Mouse (Mus musculus): ENCODE results near the gene Pik3c2g.
A peak's percentile ranks its signal among the peaks of the same experiment; 100 is the strongest.
"Not testable (repeated sequence)": the region's sequence is repeated elsewhere in the genome, so short reads cannot be mapped to it uniquely, and the experiment has no call there.

Gene Pik3c2g

DNA sequence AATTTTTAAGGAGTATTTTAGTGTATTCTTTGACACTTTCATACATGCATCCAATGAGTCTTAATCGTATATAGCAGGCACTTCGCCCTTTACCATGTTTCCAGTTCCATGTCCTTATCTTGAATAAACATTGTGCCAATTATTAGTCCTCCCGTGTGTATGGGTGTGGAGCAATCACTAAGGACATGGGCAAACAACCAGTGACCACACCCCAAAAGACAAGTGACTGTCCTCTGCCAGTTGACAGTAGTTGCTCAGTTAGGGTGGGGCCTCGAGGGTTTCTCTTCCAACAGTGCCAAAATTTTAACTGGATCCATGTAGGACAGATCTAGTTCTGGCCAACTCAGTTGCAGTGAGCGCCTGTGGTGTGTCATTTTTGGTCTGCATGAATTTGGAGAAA lies 341.7 kb downstream of the Pik3c2g start:
- DNase-seq (ENCODE audit: low spot score): no peak

DNA sequence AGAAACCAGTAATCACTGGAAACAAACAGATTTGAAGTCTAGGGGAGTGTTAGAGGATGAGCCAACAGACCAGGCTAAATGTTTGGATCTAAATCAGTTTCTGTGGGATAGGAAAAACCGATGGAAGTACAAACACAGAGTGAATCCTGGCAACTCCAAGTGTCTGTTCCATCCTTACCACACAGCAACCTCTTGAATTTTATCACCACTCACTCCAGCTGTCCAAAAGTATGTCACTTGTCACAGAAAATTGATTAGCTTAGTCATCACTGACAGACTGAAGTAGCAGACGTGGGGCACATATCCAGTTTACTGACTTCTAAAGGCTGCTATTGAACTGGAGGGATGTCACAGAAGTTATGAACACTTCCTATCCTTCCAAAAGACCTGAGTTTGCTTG lies 347.8 kb downstream of the Pik3c2g start:
- DNase-seq (ENCODE audit: low spot score): no peak

DNA sequence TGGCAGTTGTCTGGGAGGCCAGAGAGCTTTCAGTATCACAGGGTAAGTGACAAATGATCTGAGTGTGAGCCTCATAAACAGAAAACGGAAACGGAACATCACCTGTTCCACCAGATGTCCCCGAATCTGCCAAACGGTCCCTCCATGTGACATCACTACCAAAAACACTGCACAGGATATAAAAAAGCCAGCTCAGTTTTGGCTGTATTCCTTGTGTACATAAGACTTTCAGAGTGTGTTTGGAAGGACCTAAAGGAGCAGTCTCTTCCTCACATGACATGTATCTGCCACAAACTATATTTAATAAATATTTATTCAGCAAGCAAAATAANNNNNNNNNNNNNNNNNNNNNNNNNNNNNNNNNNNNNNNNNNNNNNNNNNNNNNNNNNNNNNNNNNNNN lies 350.6 kb downstream of the Pik3c2g start:
- not testable (repeated sequence) for DNase-seq (ENCODE audit: low spot score)

DNA sequence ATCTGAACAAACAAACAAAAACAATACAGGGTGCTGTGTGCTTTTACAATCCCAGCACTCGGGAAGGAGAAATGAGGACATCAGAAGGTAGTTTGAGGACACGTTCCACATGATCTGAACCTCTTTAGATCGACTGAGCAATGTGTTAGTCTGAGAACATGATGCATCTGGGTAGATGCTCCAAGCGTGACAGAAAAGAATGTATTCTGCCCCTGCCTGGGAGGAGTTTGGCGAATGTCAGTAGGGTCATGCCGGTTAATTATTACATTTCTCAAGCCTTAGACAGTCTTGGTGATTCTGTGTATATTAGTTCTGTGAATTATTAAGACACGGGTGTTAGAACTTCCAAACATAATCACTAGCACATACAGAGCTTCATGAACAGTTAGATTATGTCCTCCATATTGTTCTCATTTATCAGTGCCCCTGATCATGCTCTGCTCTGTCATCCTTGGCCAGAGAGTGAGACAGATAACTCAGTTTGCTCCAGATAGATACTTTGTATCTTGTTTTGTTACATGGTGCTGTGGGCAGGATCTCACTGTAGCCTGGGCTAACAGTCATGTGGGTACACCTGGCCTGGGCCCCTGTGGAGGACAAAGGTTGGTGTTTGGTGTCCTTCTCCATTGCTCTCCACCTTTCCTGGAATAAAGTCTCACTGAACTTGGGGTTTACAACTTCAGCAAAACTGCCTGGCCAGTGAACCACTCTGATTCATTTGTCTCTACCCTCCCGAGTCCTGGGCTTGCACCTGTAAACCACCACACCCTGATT lies 360.3 kb downstream of the Pik3c2g start:
- DNase-seq (ENCODE audit: low spot score): no peak

DNA sequence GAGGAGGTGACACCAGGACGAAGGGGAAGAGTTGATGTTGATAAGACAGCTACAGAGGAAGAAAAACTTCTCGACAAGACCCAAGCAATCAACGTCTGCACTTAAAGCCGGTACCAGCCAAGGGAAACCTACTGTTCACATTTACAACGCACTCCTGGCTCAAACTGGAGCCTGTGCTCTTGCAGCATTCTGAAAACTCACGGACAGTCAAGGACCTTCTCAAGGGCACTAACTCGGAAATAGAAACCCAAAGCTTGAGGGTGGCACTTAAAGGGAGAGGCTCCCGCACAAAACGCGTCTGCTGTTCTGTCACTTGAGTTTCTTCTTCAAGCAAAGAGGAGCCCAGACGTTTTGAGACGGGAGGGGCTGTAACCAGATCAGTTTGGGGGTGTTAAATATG lies 366.6 kb downstream of the Pik3c2g start:
- DNase-seq (ENCODE audit: low spot score): no peak

- no peak for DNase-seq (ENCODE audit: low spot score)
These were observed 370.7 kb downstream of the Pik3c2g start for GRCm38 (mm10) chr6:139957531-139958241.

- peak; percentile 20 for DNase-seq (ENCODE audit: low spot score)
These were observed 376.8 kb downstream of the Pik3c2g start for GRCm38 (mm10) chr6:139963775-139964174.

- DNase-seq (ENCODE audit: low spot score): no peak
These were observed 377.9 kb downstream of the Pik3c2g start for GRCm38 (mm10) chr6:139964895-139965294.

DNA sequence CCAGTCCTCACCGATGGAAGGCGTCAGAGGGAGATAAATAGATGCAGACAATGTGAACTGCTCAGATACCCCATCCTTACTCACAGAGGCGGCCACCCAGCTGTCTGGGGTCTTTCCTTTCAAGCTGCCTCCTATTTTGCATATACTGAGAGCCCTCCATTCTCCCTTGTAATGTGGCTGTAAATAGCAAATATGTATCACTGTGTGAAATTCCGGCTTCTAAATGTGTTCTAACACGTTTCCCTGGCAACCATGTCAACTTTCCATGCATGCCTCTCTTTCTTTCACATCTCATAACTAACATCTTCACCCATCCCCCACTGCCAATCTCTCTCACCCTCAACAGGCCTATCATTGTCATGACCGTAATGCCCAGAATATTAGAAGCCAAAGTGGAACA lies 379.7 kb downstream of the Pik3c2g start:
- DNase-seq (ENCODE audit: low spot score): no peak

- no peak for DNase-seq (ENCODE audit: low spot score)
These were observed 384.7 kb downstream of the Pik3c2g start for GRCm38 (mm10) chr6:139971608-139972298.

- no peak for DNase-seq (ENCODE audit: low spot score)
These were observed 387.6 kb downstream of the Pik3c2g start for GRCm38 (mm10) chr6:139974668-139975067.

DNA sequence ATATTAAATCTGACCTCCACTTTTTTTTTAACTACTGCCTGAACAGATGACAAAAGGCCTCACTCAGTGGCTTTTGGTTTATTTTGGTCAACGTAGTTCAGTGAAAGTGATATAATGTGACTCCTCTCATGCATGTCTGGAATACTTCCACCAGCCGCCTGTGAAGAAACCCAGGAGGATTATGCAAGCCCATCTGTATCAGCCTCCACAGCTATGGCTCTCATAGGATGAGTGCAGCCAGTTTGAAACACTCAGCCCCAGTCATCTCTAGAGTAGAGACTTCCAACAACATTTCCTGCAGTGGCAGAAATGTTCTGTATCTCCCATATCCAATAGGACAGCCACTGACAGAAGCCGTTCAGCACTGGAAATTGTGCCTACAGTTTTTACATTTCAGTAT lies 391.1 kb downstream of the Pik3c2g start:
- no peak for DNase-seq (ENCODE audit: low spot score)

GRCm38 (mm10) chr6:139981061-139981460 lies 394.0 kb downstream of the Pik3c2g start:
- no peak for DNase-seq (ENCODE audit: low spot score)

GRCm38 (mm10) chr6:139984069-139984468 lies 397.0 kb downstream of the Pik3c2g start:
- no peak for DNase-seq (ENCODE audit: low spot score)

- DNase-seq (ENCODE audit: low spot score): no peak
These were observed 399.5 kb downstream of the Pik3c2g start for GRCm38 (mm10) chr6:139986564-139986963.

DNA sequence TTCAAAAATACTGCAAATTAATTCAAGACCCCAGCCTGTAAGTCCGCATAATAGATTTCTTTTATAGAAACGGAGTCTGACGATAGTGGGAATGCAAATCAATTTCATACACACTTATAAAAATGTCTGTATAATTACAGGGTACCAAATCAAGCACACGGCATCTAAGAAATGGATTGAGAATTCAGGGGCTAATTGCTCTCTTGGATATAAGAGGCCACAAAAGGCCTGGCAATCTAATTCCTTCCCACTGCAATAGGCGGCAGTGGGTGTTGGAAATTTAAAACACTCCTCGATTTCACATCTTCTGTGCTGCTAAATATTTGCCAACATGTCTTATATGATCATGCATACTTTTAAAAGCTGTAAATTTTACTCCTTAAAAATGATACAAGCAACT lies 402.1 kb downstream of the Pik3c2g start:
- no peak for DNase-seq (ENCODE audit: low spot score)

GRCm38 (mm10) chr6:139989597-139989996 lies 402.6 kb downstream of the Pik3c2g start:
- DNase-seq (ENCODE audit: low spot score): no peak

DNA sequence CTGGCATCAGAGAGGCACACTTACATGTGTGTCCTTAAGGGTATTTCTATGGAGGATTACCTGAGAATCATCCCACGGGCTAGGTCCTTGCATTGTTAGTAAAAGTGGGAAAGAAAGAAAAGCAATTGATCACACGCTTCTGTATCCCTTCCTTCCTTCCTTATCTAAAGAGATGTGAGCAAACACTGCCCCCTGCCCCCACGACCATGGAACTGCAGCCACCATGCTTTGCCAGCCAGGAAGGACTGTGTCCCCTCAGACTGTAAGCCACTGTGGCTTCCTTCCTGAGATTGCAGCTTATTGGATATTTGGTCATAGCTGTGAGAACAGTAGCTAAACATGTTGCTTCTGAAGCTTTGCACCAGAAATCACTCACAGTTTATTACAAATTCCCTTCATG lies 418.2 kb downstream of the Pik3c2g start:
- no peak for DNase-seq (ENCODE audit: low spot score)
